Mouse (Mus musculus) bone marrow, adult 2 months (tissue): ENCODE results near the gene Slc39a2. TPM values are rescaled to one million over a fixed set of nuclear protein-coding genes. Genes with fewer than 3 reads are reported as not detected.
A peak's percentile ranks its signal among the peaks of the same experiment; 100 is the strongest.

Experiments used
- H3K27ac ChIP-seq: fragments of 200-500 bp; 2 replicates; pipeline ENCODE4 v1.5.1; 2012; ENCODE audit warnings: low read depth, mild to moderate bottlenecking, control low read depth, inconsistent platforms, low read length; ENCODE audit not compliant: control insufficient read depth, poor library complexity, insufficient read depth
- H3K4me1 ChIP-seq: fragments of 200-500 bp; 2 replicates; pipeline ENCODE4 v1.6.1; 2011; ENCODE audit warnings: low read length; ENCODE audit not compliant: control insufficient read depth, insufficient read depth
- H3K4me3 ChIP-seq: fragments of 200-500 bp; replicated peaks from 2 replicates; pipeline ENCODE3; 2011; ENCODE audit warnings: mild to moderate bottlenecking, low read depth, low read length, control low read depth; ENCODE audit not compliant: control insufficient read depth
- CTCF ChIP-seq: fragments of 200-500 bp; IDR thresholded peaks from 2 replicates; pipeline ENCODE4 v1.5.1; 2011; ENCODE audit warnings: low read length, control low read depth; ENCODE audit not compliant: control insufficient read depth, insufficient read depth
- POLR2A ChIP-seq: fragments of 200-500 bp; IDR thresholded peaks from 2 replicates; pipeline ENCODE4 v1.6.1; 2011; ENCODE audit warnings: low read depth, mild to moderate bottlenecking, control low read depth, low read length, borderline replicate concordance; ENCODE audit not compliant: control insufficient read depth
- WGBS: fragments of 180-500 bp; shearing (Covaris S2); methylation state at CpG from one replicate; pipeline ENCODE4 v1.1.7; 2018; 5-methylcytosine and 5-hydroxymethylcytosine counted together
- polyA plus RNA-seq: library from polyadenylated mRNA; stranded (reverse); fragments of >200 nt; gene quantifications from 2 replicates; pipeline ENCODE4 v1.2.4, GENCODE M21; 2011; ENCODE audit warnings: low replicate concordance; ENCODE audit not compliant: missing spikeins, insufficient read depth, insufficient read length

Gene Slc39a2
- polyA plus RNA-seq, 1 experiment = 7.2 TPM

DNA sequence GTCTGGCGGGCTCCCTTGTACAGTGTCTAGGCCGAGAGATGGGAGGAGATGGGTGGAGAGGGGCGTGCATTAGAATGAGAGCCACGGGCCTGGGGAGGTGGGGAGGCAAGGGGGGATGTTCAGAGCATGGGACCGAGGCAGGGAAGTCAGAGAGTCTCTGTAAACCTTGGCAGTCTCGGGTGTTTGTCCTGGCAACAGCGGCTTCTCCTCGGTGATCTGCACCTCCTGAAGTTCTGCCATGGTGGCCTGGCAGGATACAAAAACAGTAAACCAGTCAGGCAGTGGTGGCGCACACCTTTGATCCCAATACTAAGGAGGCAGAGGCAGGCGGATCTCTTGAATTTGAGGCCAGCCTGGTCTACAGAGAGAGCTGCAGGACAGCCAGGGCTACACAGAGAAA is 18.6 kb downstream of the Slc39a2 start:
- Histone ChIP-seq H3K4me3 (no peak overlapping the region), H3K27ac (no peak overlapping the region), H3K4me1 (no peaks in the 10 kb centered on the region; the same call in 1 of the 2 replicates)
- 86% methylated on average over 10 of the region's 10 CpGs for WGBS
- no peak for TF ChIP-seq CTCF
- TF ChIP-seq POLR2A = no peak

- Histone ChIP-seq H3K4me3 (peak overlapping the region; percentile 64), H3K4me1 (no peaks in the 10 kb centered on the region; the same call in 1 of the 2 replicates), H3K27ac (no peak overlapping the region)
- WGBS = 19% methylated on average over 14 of the region's 14 CpGs
- no peak for TF ChIP-seq CTCF
- TF ChIP-seq POLR2A = no peak
Observed at GRCm38 (mm10) chr14:51912391-51913061, 19.8 kb downstream of the Slc39a2 start.

GRCm38 (mm10) chr14:51913062-51913959 is 20.6 kb downstream of the Slc39a2 start:
- no peaks in the 10 kb centered on the region; the same call in 1 of the 2 replicates for H3K4me1 ChIP-seq
- H3K27ac ChIP-seq = peak overlapping the region; percentile 66; the same call in 1 of the 2 replicates
- under 1% methylated on average over 58 of the region's 58 CpGs for WGBS
- no peak for TF ChIP-seq CTCF
- TF ChIP-seq POLR2A = no peak
- H3K4me3 ChIP-seq = peak overlapping the region; percentile 64

- Histone ChIP-seq H3K4me1 (no peaks in the 10 kb centered on the region; the same call in 1 of the 2 replicates), H3K4me3 (peak within 1 kb of the TSS; percentile 64), H3K27ac (peak within 1 kb of the TSS; percentile 66; the same call in 1 of the 2 replicates)
- TF ChIP-seq CTCF = no peak
- WGBS = 10% methylated on average over 22 of the region's 23 CpGs
Observed at GRCm38 (mm10) chr14:51913960-51914762, 21.5 kb downstream of the Slc39a2 start, which contains the start of gene Ndrg2. TSS of gene Ndrg2 (minus strand) at chr14:51914158.

GRCm38 (mm10) chr14:51915030-51915429 is 22.3 kb downstream of the Slc39a2 start:
- no peak overlapping the region for H3K27ac ChIP-seq
- no peaks in the 10 kb centered on the region; the same call in 1 of the 2 replicates for H3K4me1 ChIP-seq
- no peak overlapping the region for H3K4me3 ChIP-seq
- 1% methylated on average over 3 of the region's 3 CpGs for WGBS
- TF ChIP-seq POLR2A = no peak
- TF ChIP-seq CTCF = no peak

GRCm38 (mm10) chr14:51916539-51916938 is 23.9 kb downstream of the Slc39a2 start:
- no peak for TF ChIP-seq CTCF
- TF ChIP-seq POLR2A = no peak

DNA sequence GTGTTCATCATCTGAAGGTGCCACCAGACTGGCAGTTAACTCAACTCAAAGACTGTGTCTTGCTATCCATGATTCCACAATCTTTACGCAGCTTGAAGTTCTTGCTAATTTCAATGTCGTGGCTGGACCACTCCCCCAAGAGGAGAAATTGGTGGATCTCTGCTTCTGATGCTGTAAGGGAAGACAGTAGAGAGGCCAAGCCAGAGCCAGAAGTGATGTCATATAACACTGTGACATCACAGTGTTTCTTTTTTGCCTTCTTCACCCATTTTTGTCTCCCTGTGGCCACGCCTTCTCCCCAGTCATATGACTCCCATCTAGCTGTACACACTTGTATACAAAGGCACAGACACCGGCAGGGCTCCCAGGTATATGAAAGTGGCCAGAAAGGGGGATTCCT is 25.4 kb downstream of the Slc39a2 start, which contains the start of gene Tppp2:
Gene Tppp2, plus strand, starts transcription at position 301 of the 400 bp plus-strand sequence.
- WGBS = 78% methylated on average over 4 of the region's 4 CpGs
- H3K27ac ChIP-seq = no peak within 1 kb of the TSS
- no peak within 1 kb of the TSS for H3K4me3 ChIP-seq
- TF ChIP-seq POLR2A = no peak
- TF ChIP-seq CTCF = no peak
- no peaks in the 10 kb centered on the region for H3K4me1 ChIP-seq

More at GRCm38 (mm10) chr14:51916539-51916938, 23.9 kb downstream of the Slc39a2 start:
- H3K4me1 ChIP-seq = no peaks in the 10 kb centered on the region; the same call in 1 of the 2 replicates
- 81% methylated on average over 4 of the region's 4 CpGs for WGBS
- H3K4me3 ChIP-seq = no peak overlapping the region
- no peak overlapping the region for H3K27ac ChIP-seq

DNA sequence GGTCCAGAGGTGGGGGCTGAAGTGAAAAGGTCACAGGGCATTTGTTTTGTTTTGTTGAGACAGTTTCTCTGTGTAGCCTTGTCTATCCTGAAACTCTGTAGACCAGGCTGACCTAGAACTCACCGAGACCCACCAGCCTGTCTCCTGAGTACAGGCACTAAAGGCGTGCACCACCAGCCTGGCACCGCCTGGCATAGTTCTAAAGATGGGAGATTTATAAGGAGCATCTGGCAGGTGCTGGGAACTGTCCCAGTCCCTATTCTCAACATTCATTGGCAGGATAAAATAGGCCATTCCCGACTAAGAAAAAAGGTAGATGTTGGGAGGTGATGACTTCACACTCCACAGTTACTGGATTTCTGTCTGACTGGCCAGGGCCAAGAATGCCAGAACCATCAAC is 26.3 kb downstream of the Slc39a2 start:
- WGBS = 85% methylated on average over 4 of the region's 4 CpGs
- H3K4me3 ChIP-seq = no peak overlapping the region
- no peaks in the 10 kb centered on the region for H3K4me1 ChIP-seq
- TF ChIP-seq POLR2A (no peak), CTCF (no peak)
- H3K27ac ChIP-seq = no peak overlapping the region
